Mouse (Mus musculus) heart, postnatal 0 days (tissue): ENCODE measurements around the gene Bnipl. TPM values are rescaled to one million over a fixed set of nuclear protein-coding genes. Genes with fewer than 3 reads are reported as not detected.

Source experiments
- ATAC-seq: fragments of 200-750 bp; cut with Nextera tagmentation; 2 replicates; pipeline ENCODE4 v1.8.0; 2017; ENCODE audit warnings: low read depth, moderate number of reproducible peaks, moderate library complexity; ENCODE audit not compliant: insufficient read depth
- DNase-seq: peaks from one replicate; pipeline ENCODE4 v3.0.0-alpha.2; 2016; ENCODE audit warnings: low spot score
- H3K27ac ChIP-seq: fragments of 300-500 bp; sonication (generic); 2 replicates; pipeline ENCODE4 v1.5.1; 2014; ENCODE audit warnings: low read depth, mild to moderate bottlenecking
- H3K27me3 ChIP-seq: fragments of 300-500 bp; sonication (generic); 2 replicates; pipeline ENCODE4 v1.6.1; 2014; ENCODE audit warnings: low read length, mixed read lengths; ENCODE audit not compliant: control insufficient read depth, insufficient read depth
- H3K36me3 ChIP-seq: fragments of 300-500 bp; sonication (generic); replicated peaks from 2 replicates; pipeline ENCODE4 v1.6.1; 2014; ENCODE audit warnings: low read length, mixed read lengths; ENCODE audit not compliant: control insufficient read depth, insufficient read depth
- H3K4me1 ChIP-seq: fragments of 300-500 bp; sonication (generic); 2 replicates; pipeline ENCODE4 v1.6.1; 2014; ENCODE audit warnings: antibody characterized with exemption; ENCODE audit not compliant: control insufficient read depth, insufficient read depth
- H3K4me2 ChIP-seq: fragments of 300-500 bp; sonication (generic); 2 replicates; pipeline ENCODE4 v1.6.1; 2014; ENCODE audit warnings: low read depth, mild to moderate bottlenecking, low read length, moderate library complexity
- H3K4me3 ChIP-seq: fragments of 300-500 bp; sonication (generic); 2 replicates; pipeline ENCODE4 v1.5.1; 2014; ENCODE audit warnings: low read depth, low read length
- H3K9ac ChIP-seq: fragments of 300-500 bp; sonication (generic); replicated peaks from 2 replicates; pipeline ENCODE4 v1.6.1; 2014; ENCODE audit warnings: low read depth, low read length, mixed read lengths
- H3K9me3 ChIP-seq: fragments of 300-500 bp; sonication (generic); replicated peaks from 2 replicates; pipeline ENCODE4 v1.6.1; 2016; ENCODE audit warnings: low read length; ENCODE audit not compliant: control insufficient read depth
- CTCF ChIP-seq: IDR thresholded peaks from 2 replicates; pipeline ENCODE4 v1.5.1; 2016; ENCODE audit warnings: antibody characterized with exemption, control low read depth, low read depth
- EP300 ChIP-seq: IDR thresholded peaks from 2 replicates; pipeline ENCODE4 v1.6.1; 2016; ENCODE audit warnings: antibody characterized with exemption, low read depth
- WGBS: fragments of 180-500 bp; shearing (Covaris S2); extraction: QIAGEN DNeasy Blood & Tissue Kit; methylation state at CpG from one replicate; pipeline ENCODE4 v1.1.7; 2014; 5-methylcytosine and 5-hydroxymethylcytosine counted together
- polyA plus RNA-seq: library from polyadenylated mRNA; unstranded; fragments of >200 nt; fragmentation: Nextera tagmentation; extraction: Ambion mirVana; gene quantifications from 2 replicates; pipeline ENCODE4 v1.2.1, GENCODE M21; 2015
- total RNA-seq: library from RNA; depleted of rRNA; stranded (reverse); fragments of >200 nt; gene quantifications from 2 replicates; pipeline ENCODE4 v1.2.3, GENCODE M21; 2014; ENCODE audit warnings: low replicate concordance

Gene Bnipl
- total and polyA plus RNA-seq, 2 experiments from 2014 or later: 3.9 TPM; not detected in 1

- peaks cover 34% of the 10 kb centered on the region for H3K36me3 ChIP-seq
- no peaks in the 10 kb centered on the region for H3K9me3 ChIP-seq
- no peak for DNase-seq
- ATAC-seq: no peak
- TF ChIP-seq EP300 (no peak), CTCF (no peak)
- WGBS: 76% methylated on average over 3 of the region's 3 CpGs
- H3K4me1 ChIP-seq: peaks cover 9% of the 10 kb centered on the region
- no peak overlapping the region for H3K4me3 ChIP-seq
- H3K27ac ChIP-seq: no peak overlapping the region
- no peak overlapping the region for H3K9ac ChIP-seq
- H3K4me2 ChIP-seq: no peak overlapping the region
- no peaks in the 10 kb centered on the region for H3K27me3 ChIP-seq
Measured at GRCm38 (mm10) chr3:95287541-95287940, 36.5 kb upstream of the Bnipl start.

GRCm38 (mm10) chr3:95286510-95286909, 35.5 kb upstream of the Bnipl start:
- no peaks in the 10 kb centered on the region for H3K9me3 ChIP-seq
- no peaks in the 10 kb centered on the region for H3K27me3 ChIP-seq
- peaks cover 9% of the 10 kb centered on the region for H3K4me1 ChIP-seq
- ATAC-seq (no peak), DNase-seq (no peak)
- 67% methylated on average over 7 of the region's 7 CpGs for WGBS
- H3K4me2 ChIP-seq: no peak overlapping the region
- no peak overlapping the region for H3K4me3 ChIP-seq
- H3K36me3 ChIP-seq: peaks cover 25% of the 10 kb centered on the region
- no peak overlapping the region for H3K27ac ChIP-seq
- no peak for TF ChIP-seq EP300
- TF ChIP-seq CTCF: no peak
- no peak overlapping the region for H3K9ac ChIP-seq

GRCm38 (mm10) chr3:95286011-95286410, 35.0 kb upstream of the Bnipl start:
- Histone ChIP-seq H3K4me3 (no peak overlapping the region), H3K9ac (no peak overlapping the region), H3K27me3 (no peaks in the 10 kb centered on the region), H3K9me3 (no peaks in the 10 kb centered on the region), H3K36me3 (peaks cover 20% of the 10 kb centered on the region), H3K4me1 (peaks cover 9% of the 10 kb centered on the region), H3K27ac (no peak overlapping the region), H3K4me2 (no peak overlapping the region)
- TF ChIP-seq CTCF: no peak
- TF ChIP-seq EP300: no peak
- WGBS: 67% methylated on average over 5 of the region's 5 CpGs
- no peak for DNase-seq
- no peak for ATAC-seq

DNA sequence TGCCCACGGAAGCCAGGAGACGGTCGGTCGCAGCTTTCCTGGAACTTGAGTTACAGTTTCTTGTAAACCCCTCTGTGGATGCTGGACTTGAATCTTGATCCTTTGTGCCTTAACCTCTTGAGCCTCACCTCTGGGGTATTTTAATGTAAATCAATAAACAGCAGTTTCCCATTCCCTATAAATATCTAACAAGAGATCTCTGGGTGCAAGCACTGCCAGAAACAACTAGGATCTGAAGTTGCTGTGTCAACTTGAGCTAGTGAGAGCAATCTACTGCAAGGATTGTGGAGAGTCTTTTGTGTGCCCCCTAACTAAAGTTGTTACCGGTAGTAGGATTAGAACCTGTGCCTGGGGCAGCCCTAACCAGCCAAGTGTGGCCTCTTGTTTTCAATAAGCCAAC, 34.4 kb upstream of the Bnipl start:
- Histone ChIP-seq H3K27me3 (no peaks in the 10 kb centered on the region), H3K27ac (no peak overlapping the region), H3K4me1 (peaks cover 9% of the 10 kb centered on the region), H3K4me2 (no peak overlapping the region), H3K4me3 (no peak overlapping the region), H3K9me3 (no peaks in the 10 kb centered on the region), H3K9ac (no peak overlapping the region), H3K36me3 (peaks cover 14% of the 10 kb centered on the region)
- TF ChIP-seq CTCF (no peak), EP300 (no peak)
- WGBS: 95% methylated on average over 5 of the region's 5 CpGs
- ATAC-seq (no peak), DNase-seq (no peak)

DNA sequence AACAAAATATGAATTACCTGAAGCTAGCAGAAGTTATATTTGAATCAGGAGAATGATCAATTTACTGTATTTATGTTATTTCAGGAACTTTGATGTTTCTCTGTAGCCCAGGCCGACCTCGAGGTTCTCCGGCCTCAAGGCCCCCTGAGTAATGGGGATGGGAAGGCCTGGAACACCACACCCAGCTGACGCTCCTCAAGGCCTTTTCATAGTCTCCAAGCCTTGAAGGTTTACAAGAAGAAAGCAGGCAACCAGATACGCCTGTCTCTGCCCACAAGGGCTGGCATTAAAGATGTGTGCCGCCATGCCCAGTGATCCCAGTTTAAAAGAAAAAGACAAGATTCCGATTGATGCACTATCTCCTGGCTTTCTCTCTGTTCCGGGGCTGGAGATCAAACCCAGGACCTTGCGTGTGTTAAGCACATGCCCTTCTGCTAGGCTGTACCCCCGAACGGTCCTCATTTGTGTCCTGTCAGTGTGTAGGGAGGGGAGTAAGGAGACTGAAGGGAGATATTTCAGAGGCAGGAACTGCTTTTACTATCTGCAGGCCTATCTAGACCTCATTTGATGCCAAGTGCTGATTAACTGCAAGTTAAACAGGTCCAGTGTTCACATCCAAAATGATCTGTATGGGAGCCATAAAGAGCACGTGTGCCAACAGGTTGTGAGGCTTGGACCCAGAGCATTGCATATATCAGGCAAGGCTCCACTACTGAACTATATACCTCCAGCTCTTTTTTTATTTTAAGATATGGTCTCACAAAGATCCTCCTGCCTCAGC, 33.7 kb upstream of the Bnipl start:
- H3K9me3 ChIP-seq: no peaks in the 10 kb centered on the region
- TF ChIP-seq CTCF (no peak), EP300 (no peak)
- peak overlapping the region; percentile 83; the same call in 1 of the 2 replicates for H3K9ac ChIP-seq
- peak overlapping the region; percentile 85 for H3K4me2 ChIP-seq
- H3K27me3 ChIP-seq: no peaks in the 10 kb centered on the region
- H3K36me3 ChIP-seq: peaks cover 14% of the 10 kb centered on the region
- no peak for ATAC-seq
- peaks cover 9% of the 10 kb centered on the region for H3K4me1 ChIP-seq
- DNase-seq: no peak
- H3K4me3 ChIP-seq: peak overlapping the region; percentile 65; the same call in 1 of the 2 replicates
- no peak overlapping the region for H3K27ac ChIP-seq
- 89% methylated on average over 12 of the region's 12 CpGs for WGBS
